Mouse (Mus musculus): ENCODE measurements around the gene Gjb1.
"Not testable (repeated sequence)": the region's sequence is repeated elsewhere in the genome, so short reads cannot be mapped to it uniquely, and the experiment has no call there.

The Gjb1 gene

DNA sequence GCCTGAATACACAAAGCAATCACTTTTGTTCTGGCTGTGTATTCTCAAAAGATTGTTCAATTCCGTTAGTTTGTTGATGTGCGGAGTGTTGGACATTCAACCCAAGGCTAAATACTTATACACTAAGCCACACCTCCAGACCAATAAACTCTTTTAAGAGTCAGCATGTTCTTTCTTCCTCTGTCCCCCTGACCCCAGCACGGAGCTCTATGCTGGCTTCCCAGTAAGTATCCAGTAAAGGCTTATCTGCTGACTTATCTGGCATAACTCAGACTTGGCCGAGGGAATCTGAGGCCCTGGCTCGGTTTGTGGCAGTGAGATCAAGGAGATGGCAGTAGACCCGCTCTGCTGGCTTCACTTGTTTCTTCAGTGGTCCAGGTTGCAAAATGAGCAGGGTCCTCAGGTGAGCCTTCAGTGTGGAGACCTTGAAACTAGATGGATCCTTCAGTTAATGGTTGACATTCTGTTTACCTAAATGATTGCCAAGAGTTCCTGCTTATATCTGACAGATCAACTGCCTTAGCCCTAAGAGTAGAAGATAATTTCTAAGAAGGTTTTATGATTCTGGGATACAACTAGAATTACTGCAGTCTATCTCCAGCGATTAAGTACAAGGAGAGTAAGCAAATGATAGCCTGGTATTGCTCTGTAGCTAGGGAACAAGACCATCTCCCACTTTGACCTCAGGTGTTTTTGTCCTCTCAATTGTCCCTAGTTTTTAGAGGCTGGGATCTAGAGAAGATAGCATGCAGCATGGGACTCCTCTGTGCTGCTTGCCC, at the start of gene Gjb1:
Gene Gjb1 (plus strand): TSS at position 189 of the 779 bp plus-strand sequence.
- no peak for DNase-seq

- DNase-seq: peak; percentile 66
These were observed 46.7 kb upstream of the Gjb1 start for GRCm38 (mm10) chrX:101329372-101330028.

GRCm38 (mm10) chrX:101332031-101332374, 44.2 kb upstream of the Gjb1 start:
- DNase-seq: no peak

DNA sequence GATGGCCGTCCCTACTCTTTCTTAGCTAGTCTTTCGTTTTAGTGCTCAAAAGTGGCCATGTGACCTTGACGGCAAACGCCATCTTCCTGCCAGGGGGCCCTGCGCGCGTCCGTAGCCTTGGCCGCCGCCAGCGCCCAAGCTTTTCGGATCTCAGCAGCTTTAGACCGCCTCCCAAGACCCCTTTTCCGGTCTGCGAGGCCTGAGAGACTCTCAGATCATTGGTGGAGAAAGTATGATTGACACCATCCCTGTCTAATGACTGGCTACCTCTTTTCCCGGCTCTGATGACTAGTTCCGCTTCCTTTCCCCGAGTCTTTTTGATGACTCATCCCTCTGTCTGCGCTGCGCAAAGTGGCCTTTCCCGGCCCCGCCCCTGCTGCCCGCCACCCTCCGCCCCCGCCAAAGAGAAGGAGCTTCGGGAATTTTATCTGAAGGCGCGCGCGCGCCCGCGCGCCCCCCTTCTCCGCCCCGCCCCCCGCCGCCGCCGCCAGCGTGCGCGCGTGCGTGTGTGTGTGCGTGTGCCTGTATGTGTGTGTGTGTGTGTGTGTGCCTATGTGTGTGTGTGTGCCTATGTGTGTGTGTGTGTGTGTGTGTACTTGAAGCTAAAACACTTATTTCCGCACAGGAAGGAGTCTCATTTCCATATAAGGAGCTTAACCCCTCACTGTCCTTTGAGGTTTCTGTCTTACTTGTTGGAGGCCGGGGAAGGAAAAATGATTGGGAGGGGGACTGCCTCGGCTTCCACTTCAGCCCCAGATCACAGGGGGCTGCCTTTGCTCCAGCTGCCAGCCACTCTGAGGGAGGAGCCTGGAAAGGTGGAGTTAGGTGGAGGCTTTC, 43.6 kb upstream of the Gjb1 start:
- peak; percentile 83 for DNase-seq

GRCm38 (mm10) chrX:101334606-101335005, 41.6 kb upstream of the Gjb1 start:
- no peak for DNase-seq

DNA sequence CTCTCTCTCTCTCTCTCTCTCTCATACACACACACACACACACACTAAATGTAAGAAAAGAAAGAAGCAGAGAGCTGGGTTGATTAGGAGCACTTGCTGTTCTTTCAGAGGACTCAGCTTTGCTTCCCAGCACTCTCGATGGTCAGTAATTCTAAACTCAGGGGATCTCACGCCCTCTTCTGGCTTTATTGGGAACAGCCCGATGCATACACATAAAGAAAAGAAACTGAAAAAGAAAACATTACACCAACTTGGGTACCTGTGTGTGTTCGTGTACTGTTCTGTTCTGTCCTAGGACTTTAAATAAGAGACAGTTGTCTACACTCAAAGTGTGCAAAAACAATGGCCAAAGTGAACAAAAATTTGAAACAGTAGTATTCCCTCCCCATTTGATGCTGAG, 37.5 kb upstream of the Gjb1 start:
- DNase-seq: no peak

DNA sequence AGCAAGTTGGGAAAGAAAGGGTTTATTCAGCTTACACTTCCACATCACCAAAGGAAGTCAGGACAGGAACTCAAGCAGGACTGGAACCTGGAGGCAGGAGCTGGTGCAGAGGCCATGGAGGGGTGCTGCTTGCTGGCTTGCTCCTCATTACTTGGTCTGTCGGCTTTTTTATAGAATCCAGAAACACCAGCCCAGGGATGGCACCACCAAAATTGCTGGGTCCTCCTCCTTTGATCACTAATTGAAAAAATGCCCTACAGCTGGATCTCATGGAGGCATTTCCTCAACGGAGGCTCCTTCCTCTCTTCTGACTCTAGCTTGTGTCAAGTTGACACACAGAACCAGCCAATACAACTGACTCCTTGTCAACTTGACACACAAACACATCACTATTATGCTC, 33.3 kb upstream of the Gjb1 start:
- not testable (repeated sequence) for DNase-seq

DNA sequence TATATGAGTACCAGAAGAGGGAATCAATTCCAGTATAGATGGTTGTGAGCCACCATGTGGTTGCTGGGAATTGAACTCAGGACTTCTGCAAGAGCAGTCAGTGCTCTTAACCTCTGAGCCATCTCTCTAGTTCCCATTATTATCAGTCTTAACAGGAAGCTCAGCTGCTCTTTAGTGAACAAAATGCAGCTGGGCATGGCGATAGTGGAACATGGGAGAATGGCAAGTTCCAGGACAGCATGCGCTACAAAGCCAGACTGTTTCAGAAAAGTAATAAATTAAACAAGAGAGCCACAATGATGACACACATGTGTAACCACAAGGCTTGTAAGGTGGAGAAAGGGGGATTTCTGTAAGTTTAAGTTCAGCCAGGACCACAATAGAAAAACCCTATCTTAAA, 30.7 kb upstream of the Gjb1 start:
- no peak for DNase-seq

- no peak for DNase-seq
These were observed 29.7 kb upstream of the Gjb1 start for GRCm38 (mm10) chrX:101346475-101346874.

- DNase-seq: no peak
These were observed 25.0 kb upstream of the Gjb1 start for GRCm38 (mm10) chrX:101351188-101351587.

GRCm38 (mm10) chrX:101358902-101359301, 17.3 kb upstream of the Gjb1 start:
- DNase-seq: not testable (repeated sequence)

GRCm38 (mm10) chrX:101369001-101369400, 7.2 kb upstream of the Gjb1 start:
- no peak for DNase-seq

DNA sequence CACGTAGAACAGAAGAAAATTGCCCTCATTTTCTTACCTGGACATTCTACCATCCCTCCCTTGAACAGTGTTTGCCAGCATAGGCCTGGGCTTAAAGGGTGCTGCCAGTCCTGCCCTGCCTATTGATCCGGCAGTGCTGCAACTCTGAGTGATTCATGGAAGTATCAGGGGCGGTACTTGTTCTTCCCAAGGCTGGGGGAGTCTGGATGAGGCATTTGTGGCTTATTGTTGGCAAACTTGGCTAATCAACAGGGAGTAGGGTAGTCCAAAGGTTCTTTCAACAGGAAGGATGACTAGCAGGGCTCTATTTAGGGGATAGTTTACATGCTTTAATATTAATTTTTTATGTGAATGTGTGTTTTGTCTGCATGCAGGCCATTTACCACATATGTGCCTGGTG, 5.6 kb upstream of the Gjb1 start:
- DNase-seq: no peak

GRCm38 (mm10) chrX:101372946-101373345, 3.2 kb upstream of the Gjb1 start:
- no peak for DNase-seq

DNA sequence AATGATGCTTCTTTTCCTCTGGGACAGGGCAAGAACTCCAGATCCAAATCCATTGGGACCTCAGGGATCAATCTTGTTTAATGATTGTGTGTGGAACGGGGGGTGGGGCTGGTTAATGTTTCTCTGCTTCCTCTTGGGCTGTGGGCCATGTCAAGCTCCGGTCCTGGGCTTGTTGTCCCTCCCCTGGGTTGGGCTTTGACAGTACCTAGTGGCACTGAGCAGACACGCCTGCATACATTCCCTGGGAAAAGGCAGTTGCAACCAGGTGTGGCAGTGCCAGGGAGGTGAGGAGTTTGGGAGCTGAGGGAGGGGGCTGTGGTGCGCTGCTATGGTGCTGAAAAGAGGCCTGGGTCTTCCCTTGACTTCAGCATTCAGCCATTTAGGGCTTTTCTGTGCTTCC, 898 bp downstream of the Gjb1 start:
- DNase-seq: no peak

- DNase-seq: no peak
These were observed 3.6 kb downstream of the Gjb1 start for GRCm38 (mm10) chrX:101379744-101380143.

DNA sequence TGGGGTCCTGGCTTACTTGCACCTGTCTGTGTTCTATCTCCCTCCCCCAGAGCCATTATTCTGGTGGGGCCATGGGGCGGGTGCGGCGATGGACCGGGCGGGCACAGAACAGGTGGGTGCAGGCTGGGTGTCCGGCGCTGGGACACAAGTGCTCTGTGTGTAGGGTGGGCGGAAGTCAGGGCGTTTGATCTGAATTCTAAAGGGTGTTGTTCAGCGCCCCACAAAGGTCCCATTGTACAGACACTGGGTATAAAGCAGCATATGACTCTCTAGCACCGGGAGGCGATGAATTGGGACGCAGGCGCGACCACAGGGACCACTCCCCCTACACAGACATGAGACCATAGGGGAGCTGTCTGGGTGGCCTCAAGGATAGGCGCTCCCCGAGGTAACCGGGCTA, 7.3 kb downstream of the Gjb1 start:
- no peak for DNase-seq

- peak; percentile 23 for DNase-seq
These were observed 8.4 kb downstream of the Gjb1 start for GRCm38 (mm10) chrX:101384439-101385137.

GRCm38 (mm10) chrX:101386222-101386621, 10.0 kb downstream of the Gjb1 start:
- no peak for DNase-seq

GRCm38 (mm10) chrX:101388866-101389537, 12.8 kb downstream of the Gjb1 start:
- no peak for DNase-seq

- DNase-seq: no peak
These were observed 18.2 kb downstream of the Gjb1 start for GRCm38 (mm10) chrX:101394341-101394740.

DNA sequence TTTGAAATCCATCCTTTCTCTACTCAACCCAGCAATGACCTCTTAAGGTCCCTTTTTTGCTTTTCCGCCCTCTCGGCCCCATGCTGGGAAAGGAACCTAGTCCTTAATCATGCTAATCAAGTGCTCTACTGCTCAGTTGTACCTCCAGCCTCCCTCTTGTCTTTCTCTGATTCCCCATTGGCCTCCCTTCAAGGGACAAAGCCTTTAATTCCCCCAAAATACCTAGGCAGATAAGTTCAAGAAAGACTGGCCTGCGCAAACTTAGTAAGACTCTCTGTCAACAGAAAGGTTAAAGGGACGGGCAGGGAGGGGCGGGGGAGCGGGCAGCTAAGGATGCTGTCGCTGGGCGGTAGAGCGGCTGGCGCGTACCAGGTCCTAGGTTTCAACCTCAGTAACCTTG, 20.3 kb downstream of the Gjb1 start:
- no peak for DNase-seq
